Mouse (Mus musculus): Measurements from ENCODE around the gene Myh7b. TPM values are rescaled to one million over a fixed set of nuclear protein-coding genes. Genes with fewer than 3 reads are reported as not detected.

Myh7b gene
- polyA plus RNA-seq, 1 experiment from 2014 or later = 0.75 TPM

- H3K4me1 ChIP-seq (replicated peaks; ENCODE audit: control insufficient read depth, insufficient read depth, low read length) = peaks cover 7% of the 10 kb centered on the region; the same call in 1 of the 2 replicates
- no peak for ATAC-seq (ENCODE audit: low read depth)
- H3K9me3 ChIP-seq (ENCODE audit: control insufficient read depth, low read length) = no peaks in the 10 kb centered on the region
- H3K36me3 ChIP-seq (ENCODE audit: control insufficient read depth, insufficient read depth, low read length) = peaks cover 47% of the 10 kb centered on the region
- no peak overlapping the region for H3K4me3 ChIP-seq (ENCODE audit: low read length)
- no peak overlapping the region for H3K27ac ChIP-seq (ENCODE audit: low read length)
- peaks cover 12% of the 10 kb centered on the region for H3K27me3 ChIP-seq (ENCODE audit: control insufficient read depth, insufficient read depth, low read depth, low read length)
- WGBS = 95% methylated on average over 8 of the region's 8 CpGs
- H3K9ac ChIP-seq (ENCODE audit: low read length) = no peak overlapping the region
- no peak overlapping the region for H3K4me2 ChIP-seq (ENCODE audit: low read depth, low read length)
Observed at GRCm38 (mm10) chr2:155635961-155636360, 24.9 kb downstream of the Myh7b start.

- Histone ChIP-seq H3K36me3 (ENCODE audit: control insufficient read depth, insufficient read depth, low read length) (peaks cover 56% of the 10 kb centered on the region), H3K4me3 (ENCODE audit: low read length) (no peak overlapping the region), H3K4me2 (ENCODE audit: low read depth, low read length) (no peak overlapping the region), H3K27ac (ENCODE audit: low read length) (no peak overlapping the region), H3K4me1 (replicated peaks; ENCODE audit: control insufficient read depth, insufficient read depth, low read length) (peaks cover 7% of the 10 kb centered on the region; the same call in 1 of the 2 replicates), H3K9me3 (ENCODE audit: control insufficient read depth, low read length) (no peaks in the 10 kb centered on the region), H3K27me3 (ENCODE audit: control insufficient read depth, insufficient read depth, low read depth, low read length) (peaks cover 3% of the 10 kb centered on the region; the same call in 1 of the 2 replicates), H3K9ac (ENCODE audit: low read length) (no peak overlapping the region)
- ATAC-seq (ENCODE audit: low read depth) = no peak
Observed at GRCm38 (mm10) chr2:155636881-155637280, 25.9 kb downstream of the Myh7b start.

GRCm38 (mm10) chr2:155637411-155637810 lies 26.4 kb downstream of the Myh7b start:
- Histone ChIP-seq H3K36me3 (ENCODE audit: control insufficient read depth, insufficient read depth, low read length) (peaks cover 60% of the 10 kb centered on the region), H3K27me3 (ENCODE audit: control insufficient read depth, insufficient read depth, low read depth, low read length) (no peaks in the 10 kb centered on the region), H3K4me2 (ENCODE audit: low read depth, low read length) (no peak overlapping the region), H3K9ac (ENCODE audit: low read length) (no peak overlapping the region), H3K4me1 (replicated peaks; ENCODE audit: control insufficient read depth, insufficient read depth, low read length) (peaks cover 7% of the 10 kb centered on the region; the same call in 1 of the 2 replicates), H3K4me3 (ENCODE audit: low read length) (no peak overlapping the region), H3K27ac (ENCODE audit: low read length) (no peak overlapping the region), H3K9me3 (ENCODE audit: control insufficient read depth, low read length) (no peaks in the 10 kb centered on the region)
- no peak for ATAC-seq (ENCODE audit: low read depth)
- WGBS = 86% methylated on average over 4 of the region's 4 CpGs

GRCm38 (mm10) chr2:155640656-155641055 lies 29.6 kb downstream of the Myh7b start:
- Histone ChIP-seq H3K4me2 (ENCODE audit: low read depth, low read length) (no peak overlapping the region), H3K27ac (ENCODE audit: low read length) (no peak overlapping the region), H3K36me3 (ENCODE audit: control insufficient read depth, insufficient read depth, low read length) (peaks cover 70% of the 10 kb centered on the region), H3K4me1 (replicated peaks; ENCODE audit: control insufficient read depth, insufficient read depth, low read length) (no peaks in the 10 kb centered on the region), H3K9ac (ENCODE audit: low read length) (no peak overlapping the region), H3K9me3 (ENCODE audit: control insufficient read depth, low read length) (no peaks in the 10 kb centered on the region), H3K4me3 (ENCODE audit: low read length) (no peak overlapping the region), H3K27me3 (ENCODE audit: control insufficient read depth, insufficient read depth, low read depth, low read length) (no peaks in the 10 kb centered on the region)
- WGBS = 92% methylated on average over 6 of the region's 6 CpGs
- ATAC-seq (ENCODE audit: low read depth) = no peak

GRCm38 (mm10) chr2:155641540-155642472 lies 30.8 kb downstream of the Myh7b start:
- no peak overlapping the region for H3K4me3 ChIP-seq (ENCODE audit: low read length)
- H3K9ac ChIP-seq (ENCODE audit: low read length) = no peak overlapping the region
- no peak overlapping the region for H3K27ac ChIP-seq (ENCODE audit: low read length)
- no peaks in the 10 kb centered on the region for H3K9me3 ChIP-seq (ENCODE audit: control insufficient read depth, low read length)
- peaks cover 65% of the 10 kb centered on the region for H3K36me3 ChIP-seq (ENCODE audit: control insufficient read depth, insufficient read depth, low read length)
- no peaks in the 10 kb centered on the region for H3K4me1 ChIP-seq (replicated peaks; ENCODE audit: control insufficient read depth, insufficient read depth, low read length)
- H3K27me3 ChIP-seq (ENCODE audit: control insufficient read depth, insufficient read depth, low read depth, low read length) = no peaks in the 10 kb centered on the region
- no peak for ATAC-seq (ENCODE audit: low read depth)
- 82% methylated on average over 18 of the region's 18 CpGs for WGBS
- H3K4me2 ChIP-seq (ENCODE audit: low read depth, low read length) = no peak overlapping the region

- Histone ChIP-seq H3K9ac (ENCODE audit: low read length) (no peak overlapping the region), H3K4me3 (ENCODE audit: low read length) (no peak overlapping the region), H3K36me3 (ENCODE audit: control insufficient read depth, insufficient read depth, low read length) (peaks cover 62% of the 10 kb centered on the region), H3K4me2 (ENCODE audit: low read depth, low read length) (no peak overlapping the region), H3K9me3 (ENCODE audit: control insufficient read depth, low read length) (no peaks in the 10 kb centered on the region), H3K27ac (ENCODE audit: low read length) (no peak overlapping the region), H3K4me1 (replicated peaks; ENCODE audit: control insufficient read depth, insufficient read depth, low read length) (no peaks in the 10 kb centered on the region), H3K27me3 (ENCODE audit: control insufficient read depth, insufficient read depth, low read depth, low read length) (no peaks in the 10 kb centered on the region)
- no peak for ATAC-seq (ENCODE audit: low read depth)
- WGBS = 82% methylated on average over 7 of the region's 7 CpGs
Observed at GRCm38 (mm10) chr2:155645746-155646145, 34.7 kb downstream of the Myh7b start.

GRCm38 (mm10) chr2:155652618-155653017 lies 41.6 kb downstream of the Myh7b start:
- 93% methylated on average over 5 of the region's 5 CpGs for WGBS
- Histone ChIP-seq H3K9me3 (ENCODE audit: control insufficient read depth, low read length) (no peaks in the 10 kb centered on the region), H3K27ac (ENCODE audit: low read length) (no peak overlapping the region), H3K4me3 (ENCODE audit: low read length) (no peak overlapping the region), H3K4me2 (ENCODE audit: low read depth, low read length) (no peak overlapping the region), H3K27me3 (ENCODE audit: control insufficient read depth, insufficient read depth, low read depth, low read length) (no peaks in the 10 kb centered on the region), H3K4me1 (replicated peaks; ENCODE audit: control insufficient read depth, insufficient read depth, low read length) (no peaks in the 10 kb centered on the region), H3K36me3 (ENCODE audit: control insufficient read depth, insufficient read depth, low read length) (peaks cover 44% of the 10 kb centered on the region), H3K9ac (ENCODE audit: low read length) (no peak overlapping the region)
- no peak for ATAC-seq (ENCODE audit: low read depth)

GRCm38 (mm10) chr2:155655759-155656372 lies 44.9 kb downstream of the Myh7b start:
- Histone ChIP-seq H3K9ac (ENCODE audit: low read length) (no peak overlapping the region), H3K4me1 (replicated peaks; ENCODE audit: control insufficient read depth, insufficient read depth, low read length) (no peaks in the 10 kb centered on the region), H3K36me3 (ENCODE audit: control insufficient read depth, insufficient read depth, low read length) (peaks cover 34% of the 10 kb centered on the region), H3K27me3 (ENCODE audit: control insufficient read depth, insufficient read depth, low read depth, low read length) (no peaks in the 10 kb centered on the region), H3K9me3 (ENCODE audit: control insufficient read depth, low read length) (no peaks in the 10 kb centered on the region), H3K4me3 (ENCODE audit: low read length) (no peak overlapping the region), H3K4me2 (ENCODE audit: low read depth, low read length) (no peak overlapping the region), H3K27ac (ENCODE audit: low read length) (no peak overlapping the region)
- ATAC-seq (ENCODE audit: low read depth) = no peak
- WGBS = 79% methylated on average over 6 of the region's 6 CpGs

GRCm38 (mm10) chr2:155662390-155662789 lies 51.4 kb downstream of the Myh7b start:
- no peak overlapping the region for H3K4me3 ChIP-seq (ENCODE audit: low read length)
- no peak for ATAC-seq (ENCODE audit: low read depth)
- H3K36me3 ChIP-seq (ENCODE audit: control insufficient read depth, insufficient read depth, low read length) = peaks cover 43% of the 10 kb centered on the region
- WGBS = 92% methylated on average over 5 of the region's 5 CpGs
- H3K9me3 ChIP-seq (ENCODE audit: control insufficient read depth, low read length) = no peaks in the 10 kb centered on the region
- H3K27me3 ChIP-seq (ENCODE audit: control insufficient read depth, insufficient read depth, low read depth, low read length) = no peaks in the 10 kb centered on the region
- H3K4me2 ChIP-seq (ENCODE audit: low read depth, low read length) = no peak overlapping the region
- no peak overlapping the region for H3K9ac ChIP-seq (ENCODE audit: low read length)
- H3K27ac ChIP-seq (ENCODE audit: low read length) = no peak overlapping the region
- no peaks in the 10 kb centered on the region for H3K4me1 ChIP-seq (replicated peaks; ENCODE audit: control insufficient read depth, insufficient read depth, low read length)
